Mouse (Mus musculus) cerebellum, postnatal 25 days (tissue): ENCODE results near the gene Lsm14b.

ENCODE experiments used
- DNase-seq, 2 experiments: peaks; one replicate each; pipeline ENCODE4 v3.0.0; 2021; ENCODE audit warnings: mixed read lengths in 2 of 2

Gene Lsm14b

DNA sequence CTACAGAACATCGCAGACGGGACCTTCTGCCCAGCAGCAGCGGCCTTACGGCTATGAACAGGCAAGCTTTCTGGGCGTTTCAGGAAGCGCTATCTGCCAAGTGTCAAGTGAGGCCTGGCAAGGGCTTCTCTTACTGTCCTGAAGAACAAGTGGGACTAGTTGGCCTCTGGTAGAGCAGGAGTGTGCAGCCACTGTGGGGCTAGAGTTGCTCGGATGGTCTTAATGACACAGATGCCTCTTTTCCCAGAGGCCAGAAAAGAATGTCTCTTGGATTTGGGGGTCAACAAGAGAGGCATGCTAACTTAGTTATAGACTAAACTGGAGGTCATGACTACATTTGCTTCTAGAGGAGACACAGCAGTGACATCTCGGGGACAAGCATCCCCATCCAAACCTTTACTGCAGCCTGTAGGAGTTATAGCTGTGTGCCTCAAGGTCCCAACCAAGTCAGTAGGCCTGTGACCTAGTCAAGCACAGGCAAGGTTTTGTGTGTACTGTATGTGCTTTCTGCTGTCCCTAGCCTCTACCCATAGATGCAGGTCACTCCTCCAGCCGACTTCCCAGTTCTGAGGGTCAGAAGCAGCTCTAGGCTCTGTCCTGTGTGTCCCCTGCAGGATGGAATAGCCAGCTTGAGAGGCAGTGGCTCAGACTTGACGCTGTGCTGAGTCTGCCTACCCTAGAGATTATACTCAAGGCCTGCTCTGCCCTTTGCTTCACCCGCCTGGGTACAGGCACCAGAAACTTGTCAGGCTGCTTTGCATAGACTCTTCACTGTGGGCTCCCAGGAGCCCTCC, 38.7 kb downstream of the Lsm14b start:
- no peak for DNase-seq

DNA sequence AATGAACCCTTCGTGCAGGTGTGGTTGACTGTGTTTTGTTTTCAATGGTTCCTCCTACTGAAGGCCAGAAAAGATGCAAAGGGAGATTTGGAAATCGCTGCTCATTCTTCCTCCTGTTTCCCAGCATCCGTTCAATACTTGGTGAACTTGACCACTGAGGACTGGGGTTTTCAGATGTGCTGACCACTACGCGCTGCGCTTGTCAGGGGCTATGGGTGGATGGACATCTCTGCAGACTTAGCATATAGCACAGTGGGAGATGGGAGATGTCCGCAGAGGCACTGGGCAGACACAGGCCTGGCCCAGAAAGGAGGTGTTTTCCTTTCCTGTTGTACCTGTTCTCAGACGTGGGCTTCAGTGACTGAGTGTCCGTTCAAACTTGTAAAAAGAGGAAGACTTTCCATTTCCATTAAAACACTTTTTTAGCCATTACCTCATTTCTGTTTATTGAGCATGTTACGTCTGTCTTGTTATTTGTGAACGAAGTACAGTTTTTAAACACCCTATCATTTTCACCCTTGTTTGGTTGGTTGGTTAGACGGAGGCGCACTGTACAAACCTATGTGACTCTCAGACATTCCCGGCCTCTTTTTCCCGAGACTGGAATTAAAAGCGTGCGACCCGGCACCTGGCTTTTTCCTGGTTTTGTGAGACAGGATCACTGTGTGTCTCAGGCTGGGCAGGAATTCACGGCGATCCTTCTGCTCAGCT, 45.1 kb downstream of the Lsm14b start:
- DNase-seq = no peak

DNA sequence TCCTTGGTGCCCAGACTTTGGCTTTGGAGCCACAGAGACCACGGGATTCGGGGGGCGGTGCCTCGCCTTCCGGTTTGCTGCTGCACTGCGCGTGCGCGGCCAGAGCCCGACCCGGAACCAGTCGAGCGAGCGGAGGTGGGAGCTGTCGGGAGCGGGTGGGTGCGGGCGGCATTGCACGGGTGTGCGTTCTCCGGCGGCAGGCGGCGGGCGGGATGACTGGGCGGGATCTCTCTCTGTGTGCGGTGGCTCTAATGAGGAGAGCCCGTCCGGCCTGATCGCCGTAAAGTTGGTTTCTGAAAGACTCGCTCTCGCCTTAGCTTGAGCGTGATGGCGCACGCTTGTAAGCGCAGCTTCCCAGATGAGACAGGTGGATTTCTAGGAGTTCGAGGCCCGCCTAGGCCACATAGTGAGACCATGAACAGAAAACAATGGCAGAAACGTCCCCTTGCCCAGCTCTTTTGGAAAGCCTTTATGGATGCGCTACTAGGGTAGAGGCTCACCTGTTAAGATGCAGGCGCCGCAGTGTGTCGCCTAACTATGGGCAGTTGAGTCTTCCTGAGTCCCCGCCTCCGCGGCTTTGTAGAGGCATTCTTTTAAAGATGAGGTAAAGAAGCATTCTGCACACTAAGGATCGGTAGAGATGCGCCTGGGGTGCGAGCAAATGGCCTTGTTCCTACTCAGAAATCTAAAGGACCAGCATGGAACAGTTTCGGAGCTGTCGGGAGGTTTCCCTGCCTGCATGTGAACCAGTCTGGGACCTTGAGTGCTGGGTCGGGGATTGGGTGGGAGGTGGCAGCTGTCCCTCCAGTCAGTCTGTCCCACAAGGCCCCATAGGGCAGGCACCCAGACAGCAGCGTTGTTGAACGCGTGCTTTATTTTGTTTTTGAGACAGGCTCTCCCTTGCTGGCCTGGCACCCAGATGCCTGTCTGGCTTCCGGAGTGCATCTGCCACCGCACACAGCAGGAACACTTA, 46.0 kb downstream of the Lsm14b start, which contains the start of gene Mtg2:
Mtg2 (plus strand) TSS at position 108 of the 973 bp plus-strand sequence.
- peak; percentile 98 for DNase-seq

DNA sequence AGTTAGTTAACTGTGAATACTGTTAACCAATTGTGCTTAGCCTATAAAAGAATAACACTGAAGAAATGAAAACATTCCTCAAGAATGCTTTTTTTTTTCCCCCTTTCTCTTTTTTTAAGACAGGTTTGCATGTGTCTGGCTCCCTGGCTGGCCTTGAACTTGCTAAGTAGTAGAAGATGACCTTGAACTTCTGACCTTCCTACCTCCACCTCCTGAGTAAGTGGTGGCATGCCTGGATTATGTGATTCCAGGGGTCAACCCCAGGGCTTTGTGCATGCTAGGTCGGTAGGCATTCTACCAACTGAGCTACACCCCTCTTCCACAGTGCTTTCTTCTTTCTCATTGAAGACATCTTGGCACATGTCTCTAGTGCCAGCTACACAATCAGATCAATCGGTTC, 46.9 kb downstream of the Lsm14b start:
- no peak for DNase-seq

DNA sequence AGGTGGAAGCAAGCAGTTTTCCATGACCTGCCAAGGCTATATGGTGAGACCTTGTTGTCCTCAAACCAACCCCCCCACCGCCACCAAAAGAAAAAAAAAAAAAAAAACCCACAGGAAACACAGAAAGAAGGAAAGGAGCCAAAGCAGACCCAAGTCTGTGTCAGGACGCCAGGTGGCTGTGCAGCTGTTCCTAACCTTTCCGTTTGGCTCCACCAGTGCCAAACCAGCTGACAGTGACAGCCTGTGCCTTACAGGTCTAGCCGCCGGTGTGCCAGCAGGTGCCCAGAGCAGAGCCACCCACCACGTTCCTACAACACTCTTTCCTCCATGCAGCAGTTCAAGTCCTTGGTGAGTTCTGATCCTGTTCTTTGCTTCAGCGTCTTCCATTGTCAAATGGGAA, 48.1 kb downstream of the Lsm14b start:
- DNase-seq = no peak

DNA sequence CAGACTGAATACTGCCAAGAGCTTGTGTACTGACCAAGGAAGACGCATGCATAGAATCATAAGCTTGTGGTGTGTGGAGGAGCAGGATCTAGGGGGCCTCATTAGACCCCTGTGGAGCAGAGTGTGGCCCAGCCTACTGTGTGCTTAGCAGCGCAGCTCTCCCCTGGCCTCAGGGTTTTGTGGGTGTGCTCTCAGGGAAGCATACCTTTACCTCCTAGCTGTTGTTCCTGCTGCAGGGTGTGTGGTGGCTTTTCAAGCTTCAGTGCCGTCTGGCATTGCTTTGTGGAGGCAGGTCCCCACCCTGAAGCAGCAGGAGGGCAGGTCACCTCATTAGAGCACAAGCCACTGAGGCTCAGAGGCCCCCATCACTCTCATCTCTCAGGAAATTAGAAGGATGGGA, 52.8 kb downstream of the Lsm14b start:
- DNase-seq = no peak

GRCm38 (mm10) chr2:180080680-180081079, 55.9 kb downstream of the Lsm14b start:
- DNase-seq = no peak

DNA sequence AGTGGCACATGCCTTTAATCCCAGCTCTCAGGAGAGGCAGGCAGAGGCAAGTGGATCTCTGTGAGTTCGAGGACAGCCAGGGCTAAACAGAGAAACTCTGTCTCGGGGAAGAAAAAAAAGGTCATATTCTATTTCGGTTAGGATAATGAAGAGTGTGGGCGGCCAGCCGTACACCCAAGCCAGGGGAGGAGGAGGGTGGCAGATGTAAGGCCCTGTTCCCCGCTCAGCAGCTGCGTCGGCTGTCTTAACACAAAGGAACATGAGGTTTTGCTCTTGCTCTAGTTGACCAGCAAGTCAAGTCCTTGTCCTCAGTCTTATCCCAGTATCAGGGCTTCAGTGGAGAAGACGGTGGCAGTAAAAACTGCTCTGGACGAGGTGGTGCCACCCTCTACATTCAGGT, 58.3 kb downstream of the Lsm14b start:
- no peak for DNase-seq

GRCm38 (mm10) chr2:180084565-180084964, 59.8 kb downstream of the Lsm14b start:
- DNase-seq = no peak
